Mouse (Mus musculus): ENCODE measurements around the gene Cep164.

- TF ChIP-seq GATA1 (IDR thresholded peaks at IDR 0.05; ENCODE audit: borderline replicate concordance, low read length) (no peak), FLI1 (IDR thresholded peaks at IDR 0.05; ENCODE audit: low read length) (no peak)
Measured at GRCm38 (mm10) chr9:45843780-45844179, 15.3 kb upstream of the Cep164 start.
